Mouse (Mus musculus): ENCODE results near the gene Lalba.
"Not testable (repeated sequence)": the region's sequence is repeated elsewhere in the genome, so short reads cannot be mapped to it uniquely, and the experiment has no call there.

The Lalba gene

GRCm38 (mm10) chr15:98486433-98487021 lies 4.0 kb upstream of the Lalba start:
- DNase-seq = no peak

- DNase-seq = no peak
Observed at GRCm38 (mm10) chr15:98483907-98484886, 1.7 kb upstream of the Lalba start.

DNA sequence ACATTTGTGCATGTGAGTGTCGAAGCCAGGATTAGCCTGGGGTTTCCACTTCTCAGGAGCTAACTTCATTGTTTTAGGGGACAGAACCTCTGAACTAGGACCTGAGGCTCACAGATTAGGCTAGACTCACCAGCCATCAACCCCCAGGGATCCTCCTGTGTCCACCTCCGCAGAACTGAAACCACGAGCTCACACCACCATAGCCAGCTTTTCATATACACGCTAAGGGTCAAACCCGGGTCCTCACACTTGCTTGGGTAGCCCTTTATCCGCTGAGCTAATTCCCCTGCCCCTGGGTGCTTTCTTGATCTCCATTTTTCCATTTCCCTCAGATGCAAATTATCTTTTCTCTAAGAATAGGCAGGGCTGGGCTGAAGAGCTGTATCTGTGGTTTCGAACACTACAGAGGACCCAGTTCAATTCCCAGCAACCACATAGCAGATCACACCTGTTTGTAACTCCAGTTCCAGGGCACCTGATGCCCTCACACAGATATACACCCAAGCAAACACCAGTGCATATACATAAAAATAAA lies 2.9 kb downstream of the Lalba start:
- no peak for DNase-seq

DNA sequence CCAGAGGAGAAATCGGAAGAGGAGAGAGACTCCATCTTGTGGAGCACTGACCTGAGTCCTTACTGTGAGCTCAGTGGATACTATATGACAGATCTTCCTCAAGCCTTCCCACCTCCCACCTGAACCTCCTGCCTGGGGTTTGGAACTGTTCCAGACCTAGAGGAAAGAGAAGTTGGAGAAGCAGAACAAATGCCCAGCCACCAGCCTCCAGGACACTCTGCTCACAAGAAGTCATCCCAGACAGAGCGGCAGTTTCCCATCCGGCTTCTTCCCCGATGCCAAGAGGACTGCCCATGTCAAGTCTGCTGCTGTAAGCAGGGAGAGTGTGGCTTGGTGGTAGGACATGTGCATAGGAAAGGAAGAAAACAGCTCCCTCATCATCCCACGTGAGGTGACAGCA lies 6.2 kb downstream of the Lalba start:
- DNase-seq = no peak

DNA sequence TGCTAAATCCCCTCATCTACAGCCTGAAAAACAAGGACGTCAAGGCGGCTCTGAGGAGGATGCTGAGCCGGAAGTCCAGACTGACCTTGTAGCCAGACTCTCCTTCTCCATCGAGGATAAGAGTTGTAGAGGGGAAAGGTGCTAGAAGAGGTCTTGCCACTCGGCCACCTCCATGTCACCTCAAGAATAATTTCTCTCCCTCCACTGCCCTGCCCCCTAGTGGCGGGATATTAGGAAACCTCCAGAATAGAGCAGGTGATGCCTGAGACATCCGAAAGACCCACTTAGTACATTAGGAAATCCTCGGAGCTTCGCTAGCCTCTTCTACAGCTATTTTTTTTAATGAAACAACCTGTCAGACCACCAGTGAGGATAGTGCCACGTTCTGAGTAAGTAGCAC lies 7.1 kb downstream of the Lalba start:
- peak; percentile 34 for DNase-seq

DNA sequence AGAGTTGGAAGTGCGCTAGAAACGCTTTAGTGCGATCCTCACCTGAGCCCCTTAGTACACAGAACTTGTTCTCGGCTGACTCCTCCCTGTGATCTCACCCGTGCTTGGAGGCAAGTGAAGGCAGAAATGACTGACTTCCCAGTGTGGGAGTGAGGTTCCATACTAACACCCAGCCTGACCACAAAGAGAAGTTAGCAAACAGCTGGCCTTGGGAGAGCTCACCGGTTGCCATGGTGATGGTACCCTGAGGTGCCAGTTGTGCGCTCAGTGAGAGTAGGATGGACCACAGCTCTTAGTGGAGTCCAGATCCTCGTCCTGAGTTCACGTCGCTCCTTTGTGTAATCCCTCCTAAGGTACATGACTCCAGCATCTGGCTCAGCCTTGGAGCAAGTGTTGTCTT lies 7.6 kb downstream of the Lalba start:
- no peak for DNase-seq

DNA sequence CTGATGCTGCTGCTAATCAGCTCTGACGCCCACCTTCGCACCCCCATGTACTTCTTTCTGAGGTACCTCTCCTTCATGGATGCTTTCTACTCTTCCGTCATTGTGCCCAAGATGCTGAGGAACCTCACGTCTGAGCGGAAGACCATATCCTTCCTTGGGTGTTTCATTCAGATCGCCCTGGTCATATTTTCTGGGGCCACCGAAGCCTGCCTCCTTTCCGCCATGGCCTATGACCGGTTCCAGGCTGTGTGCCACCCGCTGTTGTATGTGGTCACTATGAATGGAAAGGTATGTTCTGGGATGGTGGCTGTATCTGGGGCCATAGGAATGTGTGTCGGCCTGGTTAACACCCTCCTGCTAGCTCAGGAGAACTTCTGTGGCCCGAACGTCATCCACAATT lies 11.0 kb downstream of the Lalba start:
- no peak for DNase-seq

GRCm38 (mm10) chr15:98469596-98469995 lies 12.9 kb downstream of the Lalba start, which contains the start of gene OR5BS1P:
Gene OR5BS1P (plus strand): TSS chr15:98469896.
- DNase-seq = no peak

DNA sequence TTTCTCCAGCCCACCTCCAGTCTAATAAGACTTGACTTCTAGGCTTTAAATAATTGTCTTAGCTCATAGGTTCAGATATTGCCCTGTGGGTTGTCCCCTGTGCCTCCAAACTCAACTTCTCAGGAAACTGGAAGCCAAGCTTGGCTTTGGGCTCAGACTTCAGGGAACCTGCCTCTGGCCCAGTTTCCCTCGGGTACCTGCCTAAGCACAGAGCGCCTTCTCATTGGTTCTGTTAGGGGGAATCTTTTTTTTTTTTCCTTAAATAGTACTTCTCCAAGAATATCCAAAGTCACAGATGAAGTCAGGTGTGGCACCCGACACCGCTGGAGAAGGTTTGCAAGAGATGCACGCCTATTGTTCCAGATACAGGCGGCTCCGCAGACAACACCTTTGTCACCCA lies 30.2 kb downstream of the Lalba start, which contains the start of gene Olfr281:
Olfr281 (plus strand) TSS at position 301 of the 400 bp plus-strand sequence.
- DNase-seq = no peak

DNA sequence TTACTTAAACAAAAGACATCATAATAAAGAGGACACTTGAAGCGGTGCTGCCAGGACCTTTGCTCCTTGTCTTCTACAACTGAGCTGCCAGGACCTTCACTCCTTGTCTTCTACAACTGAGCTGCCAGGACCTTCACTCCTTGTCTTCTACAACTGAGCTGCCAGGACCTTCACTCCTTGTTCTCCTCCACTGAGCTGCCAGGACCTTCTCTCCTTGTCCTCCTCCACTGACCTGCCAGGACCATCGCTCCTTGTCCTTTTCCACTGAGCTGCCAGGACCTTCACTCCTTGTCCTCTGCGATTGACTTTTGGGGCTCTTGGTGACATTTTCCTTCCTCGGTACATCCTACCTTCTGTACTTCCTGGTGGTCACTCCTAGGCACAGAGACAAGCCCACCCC lies 34.0 kb downstream of the Lalba start:
- DNase-seq = peak; percentile 57

GRCm38 (mm10) chr15:98444561-98444960 lies 38.0 kb downstream of the Lalba start:
- no peak for DNase-seq

DNA sequence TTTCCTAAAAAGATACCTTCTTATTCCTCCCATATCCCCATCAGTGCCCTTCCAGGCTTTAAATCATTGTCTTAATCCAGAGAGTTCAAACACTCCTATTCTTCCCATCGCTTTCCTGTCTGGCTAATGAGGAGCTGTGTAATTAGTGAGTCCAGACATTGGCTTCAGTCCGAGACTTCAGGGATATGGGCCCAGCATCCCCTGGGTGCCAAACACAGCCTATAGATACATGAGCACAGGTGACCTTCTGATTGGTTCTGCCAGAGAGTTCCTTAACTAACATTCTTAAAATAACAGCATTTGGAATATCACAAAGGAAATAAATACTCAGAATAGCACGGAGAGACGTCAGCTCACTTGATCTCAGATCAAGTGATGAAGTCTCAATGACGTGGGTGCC lies 51.6 kb downstream of the Lalba start, which contains the start of gene Olfr282:
Olfr282 (plus strand) TSS at position 301 of the 400 bp plus-strand sequence.
- not testable (repeated sequence) for DNase-seq

Data from kidney, adult 18-20 months (tissue).